Mouse (Mus musculus) C3H10T1/2 (cell line): ENCODE data around the gene Olfr1394. TPM values are rescaled to one million over a fixed set of nuclear protein-coding genes. Genes with fewer than 3 reads are reported as not detected.

Experiments
- polyA plus RNA-seq, 2 experiments: library from polyadenylated mRNA; unstranded; fragments of >200 nt; fragmentation: generic; extraction: Trizol; gene quantifications; one replicate each; pipeline ENCODE4 v1.2.1; 2012; ENCODE audit warnings: missing spikeins in 2 of 2

The Olfr1394 gene
- not detected for polyA plus RNA-seq

DNA sequence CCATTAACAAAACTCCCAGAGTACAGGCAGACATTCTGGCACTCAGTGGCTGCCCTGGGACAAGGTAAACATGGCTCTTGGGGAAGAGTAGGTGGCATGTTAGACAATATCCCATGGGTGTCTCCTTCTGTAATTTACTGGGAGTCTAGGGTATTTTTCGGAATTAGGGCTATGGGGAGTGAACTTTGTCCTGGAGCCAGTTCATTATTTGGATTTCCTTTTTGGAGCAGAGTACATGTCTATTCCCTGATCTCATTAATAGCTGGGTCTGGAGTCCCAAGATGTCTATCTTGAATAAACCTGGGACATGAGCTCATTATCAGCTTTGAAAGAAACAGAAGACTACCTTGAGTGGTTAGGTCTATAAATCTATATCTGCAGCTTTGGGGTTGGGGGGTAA, at the start of gene Olfr1394:
Olfr1394 (plus strand) TSS at position 301 of the 400 bp plus-strand sequence.

DNA sequence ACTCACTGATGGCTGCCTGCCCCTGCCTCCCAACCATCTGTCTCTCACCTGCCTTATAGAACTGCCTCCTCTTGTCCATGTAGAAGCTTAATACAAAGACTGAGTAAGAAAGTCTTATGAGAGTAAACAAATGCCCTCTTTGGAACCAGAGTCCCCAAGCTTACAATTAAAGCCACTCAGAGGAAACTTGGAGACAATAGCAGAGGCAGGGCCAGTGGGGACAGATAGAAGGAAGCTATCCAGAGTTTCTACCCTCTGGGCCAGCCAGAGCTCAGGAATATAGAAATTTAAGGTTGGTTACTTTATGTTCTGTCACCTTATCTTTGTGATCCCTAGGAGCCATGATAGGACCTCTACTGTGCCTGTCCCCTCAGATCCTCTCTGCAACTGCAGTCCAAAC, 39.4 kb upstream of the Olfr1394 start, which contains the start of gene Olfr1396:
Olfr1396 (minus strand) TSS at position 101 of the 400 bp plus-strand sequence.

DNA sequence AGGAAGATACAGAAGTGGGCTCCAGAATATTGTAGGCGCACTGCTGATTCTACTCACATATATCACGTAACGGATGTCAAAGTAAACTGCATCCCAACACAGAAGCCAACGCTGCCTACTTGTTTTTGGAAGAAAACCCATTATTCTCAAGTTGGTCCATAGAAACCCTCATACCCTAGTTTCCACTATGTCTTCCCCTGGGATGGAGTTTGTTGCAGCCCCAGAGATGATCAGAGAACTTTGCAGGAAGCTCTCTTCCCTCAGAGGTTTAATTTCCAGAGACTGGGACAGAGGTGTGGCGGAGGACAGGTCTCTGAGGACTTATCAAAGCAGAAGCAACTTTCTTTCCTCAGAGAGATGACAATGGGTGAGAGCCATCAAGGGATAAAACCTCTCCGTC, 12.2 kb upstream of the Olfr1394 start, which contains the start of gene Olfr1395:
Olfr1395 (plus strand) TSS at position 301 of the 400 bp plus-strand sequence.

DNA sequence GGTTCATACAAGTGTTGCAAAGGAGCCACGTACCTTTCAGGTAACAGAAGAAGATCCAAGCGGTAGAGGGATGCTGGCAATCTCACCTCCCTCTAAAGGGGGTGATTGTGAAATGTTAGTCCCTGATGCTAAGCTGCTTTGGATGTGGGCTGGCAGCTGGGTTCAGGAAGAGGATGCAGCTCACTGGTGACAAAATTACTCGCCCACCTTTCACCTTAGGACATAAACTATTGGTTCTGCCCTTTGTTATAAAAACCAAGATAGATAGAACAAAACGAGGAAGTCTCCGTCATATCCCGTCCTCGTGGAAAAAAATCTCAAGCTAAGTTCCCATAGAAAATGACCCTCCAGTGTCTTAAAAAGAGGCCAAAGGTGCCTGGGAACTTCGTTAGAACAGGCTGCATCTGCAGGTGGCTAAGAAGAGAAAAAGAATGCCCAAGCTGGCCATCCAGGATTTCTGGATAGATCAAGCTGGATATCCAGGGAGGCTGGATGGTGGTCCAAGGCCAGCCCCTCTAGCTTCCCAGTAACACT, 32.8 kb downstream of the Olfr1394 start, which contains the start of gene Btnl9:
Btnl9 (minus strand) TSS at position 205 of the 534 bp plus-strand sequence.

DNA sequence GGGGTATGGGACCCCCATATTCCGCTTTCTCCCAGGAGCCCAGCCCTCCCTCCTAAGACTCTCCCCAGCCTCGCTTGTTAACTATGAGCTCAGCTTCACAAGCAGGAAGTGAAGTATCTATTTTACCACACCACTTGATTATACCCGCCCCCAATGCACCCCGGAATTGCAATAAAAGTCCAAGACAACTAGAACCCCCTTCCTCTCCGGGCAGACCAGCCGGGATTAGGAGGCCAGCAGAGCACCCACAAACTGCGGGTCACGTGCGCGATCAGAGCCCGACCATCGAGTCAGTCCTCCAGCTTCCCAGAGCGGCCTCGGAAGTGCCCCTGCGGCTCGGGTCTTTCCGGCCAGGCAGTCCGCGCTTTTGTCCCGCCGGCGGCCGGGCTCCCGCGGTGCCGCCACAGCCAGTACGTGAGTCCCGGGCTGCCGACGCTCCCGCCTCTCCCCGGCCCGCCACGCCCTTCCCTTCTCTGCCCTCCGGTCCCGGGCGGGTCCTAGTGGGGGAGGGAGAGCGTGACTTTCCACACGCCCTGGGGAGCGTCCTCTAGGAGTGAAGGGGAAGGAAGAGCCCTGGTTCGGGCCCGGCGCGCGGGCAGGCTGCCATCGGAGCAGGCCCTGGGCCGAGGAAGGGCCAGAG, 49.1 kb downstream of the Olfr1394 start, which contains the start of gene Zfp62:
Zfp62 (plus strand) TSS at position 164 of the 640 bp plus-strand sequence.

Other genes starting within 250 kb of the Olfr1394 start
- gene Psme2b, start 208.2 kb upstream of the Olfr1394 start, polyA plus RNA-seq, result 10 to 100 TPM in 1 of 2 experiments, 1 to 10 TPM in 1; 7.7 to 13.0 TPM
- under 1 TPM in 1 of 2 experiments, not detected in 1; 0.19 TPM for gene Olfr56, start 175.5 kb upstream of the Olfr1394 start, polyA plus RNA-seq
- under 1 TPM; 0.01 to 0.17 TPM for gene 9930111J21Rik1, start 175.0 kb upstream of the Olfr1394 start, polyA plus RNA-seq
- under 1 TPM; 0.01 to 0.14 TPM for gene Gm12185, start 162.2 kb upstream of the Olfr1394 start, polyA plus RNA-seq
- under 1 TPM; 0.08 to 0.67 TPM for gene Tgtp1, start 160.2 kb upstream of the Olfr1394 start, polyA plus RNA-seq
- under 1 TPM; 0.14 to 0.39 TPM for gene 9930111J21Rik2, start 103.1 kb upstream of the Olfr1394 start, polyA plus RNA-seq
- gene Tgtp2, start 90.2 kb upstream of the Olfr1394 start, polyA plus RNA-seq, result 1 to 10 TPM in 1 of 2 experiments, under 1 TPM in 1; 0.13 to 2.0 TPM
- gene Ifi47, start 77.8 kb upstream of the Olfr1394 start, polyA plus RNA-seq, result 10 to 100 TPM in 1 of 2 experiments, under 1 TPM in 1; 0.40 to 15.3 TPM
- gene Olfr1396, start 39.5 kb upstream of the Olfr1394 start, polyA plus RNA-seq, result not detected
- gene Olfr1395, start 12.1 kb upstream of the Olfr1394 start, polyA plus RNA-seq, result not detected
- gene Btnl9, start 32.8 kb downstream of the Olfr1394 start, polyA plus RNA-seq, result under 1 TPM in 1 of 2 experiments, not detected in 1; 0.01 TPM
- 1 to 10 TPM in 1 of 2 experiments, under 1 TPM in 1; 0.35 to 2.6 TPM for gene Zfp62, start 48.9 kb downstream of the Olfr1394 start, polyA plus RNA-seq
- 10 to 100 TPM; 44.6 to 95.3 TPM for gene Mgat1, start 89.8 kb downstream of the Olfr1394 start, polyA plus RNA-seq
- gene Olfr1393, start 123.9 kb downstream of the Olfr1394 start, polyA plus RNA-seq, result under 1 TPM in 1 of 2 experiments, not detected in 1; 0.04 TPM
- under 1 TPM in 1 of 2 experiments, not detected in 1; 0.09 TPM for gene Olfr1392, start 130.9 kb downstream of the Olfr1394 start, polyA plus RNA-seq
- not detected for gene Olfr10, start 150.4 kb downstream of the Olfr1394 start, polyA plus RNA-seq
- not detected for gene Olfr1391, start 168.4 kb downstream of the Olfr1394 start, polyA plus RNA-seq
- gene Olfr1390, start 180.8 kb downstream of the Olfr1394 start, polyA plus RNA-seq, result not detected